Mouse (Mus musculus): ENCODE measurements around the gene Otud3. TPM values are rescaled to one million over a fixed set of nuclear protein-coding genes. Genes with fewer than 3 reads are reported as not detected.
"Not testable (repeated sequence)": the region's sequence is repeated elsewhere in the genome, so short reads cannot be mapped to it uniquely, and the experiment has no call there.

The Otud3 gene
- polyA plus RNA-seq, 1 experiment from 2014 or later = 2.4 TPM

- WGBS = 85% methylated on average over 2 of the region's 2 CpGs
Observed at GRCm38 (mm10) chr4:138925561-138925960, 11.8 kb upstream of the Otud3 start.

GRCm38 (mm10) chr4:138922131-138922459, 8.3 kb upstream of the Otud3 start:
- 3% methylated on average over 11 of the region's 11 CpGs for WGBS
- peak; percentile 93 for DNase-seq (ENCODE audit: low spot score)
- H3K27ac ChIP-seq = no peak overlapping the region
- peak overlapping the region; percentile 30 for H3K4me3 ChIP-seq
- H3K4me1 ChIP-seq (replicated peaks) = peaks cover 15% of the 10 kb centered on the region
- H3K27me3 ChIP-seq (ENCODE audit: insufficient read depth, poor library complexity, severe bottlenecking) = no peaks in the 10 kb centered on the region
- no peaks in the 10 kb centered on the region for H3K36me3 ChIP-seq
- 0 out of 2 replicates have a peak, but pooled peaks cover 4% of the 10 kb centered on the region for H3K9me3 ChIP-seq

More at GRCm38 (mm10) chr4:138925561-138925960, 11.8 kb upstream of the Otud3 start:
- Histone ChIP-seq H3K27me3 (ENCODE audit: insufficient read depth, poor library complexity, severe bottlenecking) (no peaks in the 10 kb centered on the region), H3K36me3 (no peaks in the 10 kb centered on the region), H3K4me3 (no peak overlapping the region), H3K27ac (no peak overlapping the region), H3K4me1 (replicated peaks) (peaks cover 15% of the 10 kb centered on the region), H3K9me3 (0 out of 2 replicates have a peak, but pooled peaks cover 2% of the 10 kb centered on the region)
- no peak for DNase-seq (ENCODE audit: low spot score)

- Histone ChIP-seq H3K27ac (no peak overlapping the region), H3K36me3 (no peaks in the 10 kb centered on the region), H3K4me1 (replicated peaks) (peaks cover 15% of the 10 kb centered on the region), H3K27me3 (ENCODE audit: insufficient read depth, poor library complexity, severe bottlenecking) (no peaks in the 10 kb centered on the region), H3K4me3 (peak overlapping the region; percentile 30), H3K9me3 (0 out of 2 replicates have a peak, but pooled peaks cover 4% of the 10 kb centered on the region)
- DNase-seq (ENCODE audit: low spot score) = no peak
- 37% methylated on average over 20 of the region's 20 CpGs for WGBS
Observed at GRCm38 (mm10) chr4:138921254-138922130, 7.7 kb upstream of the Otud3 start.

DNA sequence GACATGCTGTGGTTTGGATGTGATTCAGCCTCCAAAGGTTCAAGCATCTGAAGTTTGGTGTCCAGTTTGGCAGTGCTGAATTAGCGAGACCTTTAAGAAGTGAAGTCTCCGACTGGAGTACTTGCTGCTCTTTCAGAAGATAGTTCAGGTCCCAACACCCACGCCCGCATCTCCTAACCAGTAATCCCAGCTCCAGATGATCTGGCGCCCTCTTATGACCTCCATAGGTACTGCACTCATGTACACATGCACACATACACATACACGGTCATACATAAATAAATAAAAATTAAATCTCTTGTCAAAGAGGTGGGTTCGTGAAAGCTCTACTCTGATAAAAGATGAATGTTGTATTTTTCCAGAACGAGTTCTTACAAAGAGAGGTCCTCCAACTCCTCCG, 3.5 kb upstream of the Otud3 start:
- Histone ChIP-seq H3K9me3 (0 out of 2 replicates have a peak, but pooled peaks cover 3% of the 10 kb centered on the region), H3K4me3 (no peak overlapping the region), H3K4me1 (replicated peaks) (peaks cover 22% of the 10 kb centered on the region), H3K27me3 (ENCODE audit: insufficient read depth, poor library complexity, severe bottlenecking) (no peaks in the 10 kb centered on the region), H3K27ac (no peak overlapping the region), H3K36me3 (no peaks in the 10 kb centered on the region)
- DNase-seq (ENCODE audit: low spot score) = no peak
- 84% methylated on average over 9 of the region's 9 CpGs for WGBS

DNA sequence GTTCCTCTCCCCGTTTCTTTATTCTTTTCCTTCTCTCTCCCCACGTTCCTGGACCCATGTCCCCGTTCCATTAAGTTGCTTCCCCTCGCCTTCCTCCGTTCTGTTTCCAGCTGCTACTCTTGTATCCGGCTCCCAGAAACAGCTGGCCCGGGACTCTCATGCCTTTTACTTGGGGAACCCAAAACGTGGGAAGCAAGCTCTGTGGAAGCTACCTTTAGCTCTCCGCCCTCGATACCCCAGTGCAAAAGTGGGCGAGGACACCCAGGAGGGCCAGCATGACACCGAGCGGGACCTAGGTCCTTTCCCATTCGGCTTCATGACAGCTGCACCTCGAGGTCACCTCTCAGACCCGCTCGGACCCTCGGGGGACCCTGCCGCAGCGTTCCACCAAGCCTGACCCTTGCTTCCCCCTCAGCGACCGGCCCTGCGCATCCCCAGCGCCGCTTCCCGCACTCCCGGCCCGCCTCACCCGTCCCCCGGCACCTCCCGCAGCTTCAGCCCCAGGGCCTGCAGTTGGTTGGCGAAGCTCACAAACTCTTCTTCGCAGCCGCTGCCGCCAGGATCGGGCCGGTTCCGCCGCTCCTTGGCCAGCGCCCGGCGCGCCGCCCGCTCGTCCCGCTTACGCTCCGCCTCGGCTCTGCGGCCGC, 481 bp downstream of the Otud3 start:
- Histone ChIP-seq H3K9me3 (0 out of 2 replicates have a peak, but pooled peaks cover 3% of the 10 kb centered on the region), H3K27ac (peak overlapping the region; percentile 91), H3K36me3 (peaks cover 10% of the 10 kb centered on the region), H3K4me3 (peak overlapping the region; percentile 89), H3K4me1 (replicated peaks) (peaks cover 14% of the 10 kb centered on the region), H3K27me3 (ENCODE audit: insufficient read depth, poor library complexity, severe bottlenecking) (no peaks in the 10 kb centered on the region)
- DNase-seq (ENCODE audit: low spot score) = no peak
- 1% methylated on average over 52 of the region's 52 CpGs for WGBS

DNA sequence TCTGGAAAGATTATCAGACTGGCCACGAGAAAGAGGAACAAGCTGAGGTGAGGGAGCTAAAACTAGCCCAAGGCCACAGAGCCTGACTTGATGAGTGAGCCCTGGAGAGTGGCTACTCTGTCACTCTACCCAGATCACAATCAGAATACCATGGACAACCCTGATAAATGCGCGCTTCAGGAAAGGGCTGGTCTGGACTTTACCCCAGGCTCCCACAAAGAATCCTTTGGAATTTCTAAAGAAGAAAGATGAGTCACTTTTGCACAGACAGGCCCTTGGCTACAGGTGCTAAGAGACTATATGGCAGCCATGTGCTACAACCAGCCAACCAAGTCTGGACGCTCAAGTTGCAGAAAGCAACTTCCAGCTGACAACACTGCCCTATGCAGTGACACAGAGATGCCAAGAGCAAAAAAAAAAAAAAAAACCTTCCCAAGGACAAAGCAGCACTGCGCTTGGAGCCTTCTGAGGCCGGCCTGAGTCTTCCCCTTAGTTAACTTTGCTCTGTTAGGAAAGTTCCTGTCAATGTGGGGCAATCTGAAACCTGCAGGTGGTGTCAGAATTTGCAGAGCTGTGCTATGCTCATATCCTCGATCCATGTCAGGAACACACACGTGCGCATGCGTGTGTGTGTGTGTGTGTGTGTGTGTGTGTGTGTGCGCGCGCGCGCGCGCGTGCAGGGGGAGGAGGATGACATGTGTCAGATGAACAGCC, 8.0 kb downstream of the Otud3 start:
- H3K9me3 ChIP-seq = no peaks in the 10 kb centered on the region
- no peak overlapping the region for H3K27ac ChIP-seq
- H3K4me3 ChIP-seq = no peak overlapping the region
- no peak for DNase-seq (ENCODE audit: low spot score)
- H3K27me3 ChIP-seq (ENCODE audit: insufficient read depth, poor library complexity, severe bottlenecking) = no peaks in the 10 kb centered on the region
- H3K36me3 ChIP-seq = peaks cover 85% of the 10 kb centered on the region
- no peaks in the 10 kb centered on the region for H3K4me1 ChIP-seq (replicated peaks)
- WGBS = 95% methylated on average over 18 of the region's 18 CpGs

DNA sequence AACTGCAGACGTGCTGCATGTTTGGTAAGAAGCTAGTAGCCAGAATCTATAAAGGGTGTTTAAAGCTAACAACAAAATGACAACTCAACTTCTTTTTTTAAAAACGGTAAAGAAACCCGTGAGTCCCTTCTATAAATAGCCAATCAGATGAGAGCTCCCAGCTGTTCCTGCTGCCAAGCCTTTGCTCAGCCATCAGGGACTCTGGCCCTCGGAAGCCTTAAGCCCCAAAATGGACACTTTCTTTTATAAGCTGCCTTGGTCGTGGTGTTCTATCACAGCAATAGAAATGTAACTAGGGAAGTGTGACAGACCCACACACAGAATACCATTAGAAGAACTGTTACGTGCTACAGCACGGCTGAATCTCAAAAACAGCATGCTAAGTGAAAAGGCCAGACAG, 14.4 kb downstream of the Otud3 start:
- Histone ChIP-seq H3K4me3 (no peak overlapping the region), H3K4me1 (replicated peaks) (no peaks in the 10 kb centered on the region), H3K9me3 (no peaks in the 10 kb centered on the region), H3K27ac (no peak overlapping the region), H3K36me3 (peaks cover 98% of the 10 kb centered on the region), H3K27me3 (ENCODE audit: insufficient read depth, poor library complexity, severe bottlenecking) (no peaks in the 10 kb centered on the region)
- WGBS = 86% methylated on average over 7 of the region's 7 CpGs
- no peak for DNase-seq (ENCODE audit: low spot score)

- H3K27ac ChIP-seq; DNase-seq (ENCODE audit: low spot score); H3K9me3 ChIP-seq; H3K4me1 ChIP-seq (replicated peaks); H3K4me3 ChIP-seq; H3K27me3 ChIP-seq (ENCODE audit: insufficient read depth, poor library complexity, severe bottlenecking): not testable (repeated sequence)
- WGBS = 89% methylated on average over 11 of the region's 11 CpGs
- peaks cover 75% of the 10 kb centered on the region for H3K36me3 ChIP-seq
Observed at GRCm38 (mm10) chr4:138893789-138894188, 20.0 kb downstream of the Otud3 start.

GRCm38 (mm10) chr4:138892655-138893054, 21.1 kb downstream of the Otud3 start:
- H3K27me3 ChIP-seq (ENCODE audit: insufficient read depth, poor library complexity, severe bottlenecking) = no peaks in the 10 kb centered on the region
- WGBS = 78% methylated on average over 6 of the region's 6 CpGs
- peaks cover 12% of the 10 kb centered on the region; the same call in 1 of the 2 replicates for H3K4me1 ChIP-seq (replicated peaks)
- no peaks in the 10 kb centered on the region for H3K9me3 ChIP-seq
- DNase-seq (ENCODE audit: low spot score) = no peak
- peaks cover 64% of the 10 kb centered on the region for H3K36me3 ChIP-seq
- H3K4me3 ChIP-seq = no peak overlapping the region
- no peak overlapping the region for H3K27ac ChIP-seq

DNA sequence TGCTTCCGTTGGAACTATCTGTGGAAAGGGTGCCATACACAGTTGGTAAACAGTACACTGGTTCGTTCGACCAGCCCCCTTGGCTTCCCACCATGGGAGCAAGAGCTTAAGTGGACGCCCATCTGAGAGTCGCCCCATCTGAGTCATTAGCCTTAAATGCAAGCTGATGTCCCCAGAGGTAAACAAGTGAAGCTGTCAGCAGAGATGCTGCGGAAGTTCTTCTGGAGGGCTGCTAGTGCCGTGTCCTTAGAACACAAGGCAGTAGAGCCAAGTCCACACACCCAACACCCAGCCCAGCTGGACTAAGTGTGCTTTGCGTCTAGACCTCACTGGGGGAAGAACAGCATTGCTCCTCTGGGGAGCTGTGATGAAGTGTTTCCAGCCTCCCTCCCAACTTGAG, 24.1 kb downstream of the Otud3 start:
- Histone ChIP-seq H3K9me3 (no peaks in the 10 kb centered on the region), H3K4me3 (no peak overlapping the region), H3K27ac (peak overlapping the region; percentile 23; the same call in 1 of the 2 replicates), H3K4me1 (replicated peaks) (peaks cover 12% of the 10 kb centered on the region; the same call in 1 of the 2 replicates), H3K36me3 (peaks cover 34% of the 10 kb centered on the region), H3K27me3 (ENCODE audit: insufficient read depth, poor library complexity, severe bottlenecking) (no peaks in the 10 kb centered on the region)
- DNase-seq (ENCODE audit: low spot score) = no peak
- 80% methylated on average over 8 of the region's 8 CpGs for WGBS

GRCm38 (mm10) chr4:138889165-138889564, 24.6 kb downstream of the Otud3 start:
- WGBS = 66% methylated on average over 7 of the region's 7 CpGs
- H3K36me3 ChIP-seq = peaks cover 30% of the 10 kb centered on the region
- no peaks in the 10 kb centered on the region for H3K27me3 ChIP-seq (ENCODE audit: insufficient read depth, poor library complexity, severe bottlenecking)
- peaks cover 12% of the 10 kb centered on the region; the same call in 1 of the 2 replicates for H3K4me1 ChIP-seq (replicated peaks)
- peak overlapping the region; percentile 23; the same call in 1 of the 2 replicates for H3K27ac ChIP-seq
- no peak for DNase-seq (ENCODE audit: low spot score)
- no peak overlapping the region for H3K4me3 ChIP-seq
- H3K9me3 ChIP-seq = no peaks in the 10 kb centered on the region

GRCm38 (mm10) chr4:138884261-138884660, 29.5 kb downstream of the Otud3 start:
- H3K36me3 ChIP-seq = no peaks in the 10 kb centered on the region
- no peak overlapping the region for H3K4me3 ChIP-seq
- H3K4me1 ChIP-seq (replicated peaks) = peaks cover 25% of the 10 kb centered on the region
- H3K9me3 ChIP-seq = no peaks in the 10 kb centered on the region
- no peak overlapping the region for H3K27ac ChIP-seq
- peak; percentile 82 for DNase-seq (ENCODE audit: low spot score)
- WGBS = 19% methylated on average over 6 of the region's 6 CpGs
- peaks cover 38% of the 10 kb centered on the region for H3K27me3 ChIP-seq (ENCODE audit: insufficient read depth, poor library complexity, severe bottlenecking)

Measured in hindbrain, embryonic 10.5 days (tissue).